Mouse (Mus musculus) retina, postnatal 7 days (tissue): Measurements from ENCODE around the gene Gli2.

Source experiments
- DNase-seq: peaks from one replicate; pipeline ENCODE4 v3.0.0-alpha.2; 2012; ENCODE audit warnings: low read depth, low spot score

The Gli2 gene

GRCm38 (mm10) chr1:118941336-118941735 lies 112.1 kb downstream of the Gli2 start:
- DNase-seq, result no peak

DNA sequence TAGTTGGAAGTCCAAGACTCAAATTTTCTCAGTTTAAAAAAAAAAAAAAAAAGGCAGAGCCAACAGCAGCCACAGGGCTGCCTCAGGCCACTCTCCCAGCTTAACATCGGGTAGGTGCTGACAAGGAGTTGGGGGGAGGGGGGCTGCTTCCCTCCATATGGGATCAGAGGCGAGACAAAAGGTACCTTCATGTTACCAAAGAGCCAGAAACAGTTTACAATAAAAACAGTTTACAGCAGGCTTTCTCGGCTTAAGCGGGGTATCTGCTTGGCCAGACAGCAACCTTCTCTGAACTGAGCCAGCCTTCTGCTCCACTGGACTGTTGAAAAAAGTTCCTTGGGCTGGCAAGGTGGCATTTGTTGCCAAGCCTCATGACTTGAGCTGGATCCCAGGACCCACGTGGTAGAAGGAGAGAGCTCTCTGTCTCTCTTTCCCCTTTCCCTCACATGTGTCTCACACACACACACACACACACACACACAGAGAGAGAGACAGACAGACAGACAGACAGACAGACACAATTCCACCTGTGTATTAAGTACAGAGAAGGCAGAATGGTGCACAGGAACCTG lies 113.1 kb downstream of the Gli2 start:
- no peak for DNase-seq

DNA sequence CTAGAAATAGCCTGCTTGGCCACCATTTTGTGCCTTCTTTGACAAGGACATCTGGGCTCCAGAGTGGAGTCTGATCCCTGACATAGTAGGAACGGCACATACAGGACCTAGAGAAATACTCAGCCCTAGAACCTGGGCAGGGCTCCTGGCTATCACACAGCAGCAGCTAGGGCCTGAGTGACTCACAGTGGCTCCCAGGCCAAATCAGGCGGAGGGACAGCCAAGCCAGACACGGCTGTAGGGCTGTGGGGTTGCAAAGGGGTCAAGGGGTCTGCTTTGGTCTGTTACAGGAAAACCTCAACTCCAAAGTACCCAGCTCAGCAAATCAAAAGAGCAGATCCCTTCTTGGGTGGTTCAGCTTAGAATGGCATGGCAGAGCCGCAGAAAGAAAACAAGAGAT lies 115.2 kb downstream of the Gli2 start:
- DNase-seq, result no peak

- DNase-seq, result no peak
Observed at GRCm38 (mm10) chr1:118936108-118936507, 117.3 kb downstream of the Gli2 start.

- DNase-seq, result no peak
Observed at GRCm38 (mm10) chr1:118935518-118935917, 117.9 kb downstream of the Gli2 start.

- no peak for DNase-seq
Observed at GRCm38 (mm10) chr1:118932167-118932566, 121.3 kb downstream of the Gli2 start.

DNA sequence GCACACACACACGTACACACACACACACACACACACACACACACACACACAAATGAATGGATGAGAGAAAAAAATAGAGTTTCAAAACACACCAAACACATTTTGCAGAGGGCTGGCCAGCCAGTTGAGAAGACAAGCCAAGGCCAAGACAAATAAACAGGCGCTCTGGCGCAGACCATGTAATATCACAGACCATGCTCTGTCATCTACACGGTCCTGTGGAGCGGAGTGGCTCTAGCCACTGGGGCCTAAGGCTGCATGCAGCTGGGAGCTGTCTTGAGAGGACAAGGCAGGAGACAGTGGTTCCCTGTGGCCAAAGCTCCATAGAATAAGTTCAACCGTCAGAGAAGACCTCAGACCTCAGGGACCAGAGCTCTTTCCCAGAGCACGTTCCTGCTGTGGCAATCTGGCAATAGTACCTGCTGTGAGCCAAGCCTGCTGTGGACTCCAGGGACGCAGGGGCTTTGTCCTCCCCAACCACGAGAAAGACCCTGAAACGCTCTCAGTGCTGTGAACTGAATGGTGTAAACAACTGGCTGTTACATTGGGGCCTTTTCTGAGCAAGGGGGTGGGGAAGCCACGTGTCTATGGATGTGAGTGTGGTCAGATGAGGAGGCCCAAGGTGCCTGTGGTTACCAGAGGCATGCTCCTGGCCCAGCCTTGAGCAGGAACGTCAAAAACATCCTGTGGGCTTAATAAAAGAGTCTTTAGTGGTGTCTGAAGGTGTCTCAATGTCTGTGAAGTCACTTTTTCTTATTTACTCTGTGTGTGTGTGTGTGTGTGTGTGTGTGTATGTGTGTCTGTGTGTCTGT lies 125.7 kb downstream of the Gli2 start:
- DNase-seq, result no peak

DNA sequence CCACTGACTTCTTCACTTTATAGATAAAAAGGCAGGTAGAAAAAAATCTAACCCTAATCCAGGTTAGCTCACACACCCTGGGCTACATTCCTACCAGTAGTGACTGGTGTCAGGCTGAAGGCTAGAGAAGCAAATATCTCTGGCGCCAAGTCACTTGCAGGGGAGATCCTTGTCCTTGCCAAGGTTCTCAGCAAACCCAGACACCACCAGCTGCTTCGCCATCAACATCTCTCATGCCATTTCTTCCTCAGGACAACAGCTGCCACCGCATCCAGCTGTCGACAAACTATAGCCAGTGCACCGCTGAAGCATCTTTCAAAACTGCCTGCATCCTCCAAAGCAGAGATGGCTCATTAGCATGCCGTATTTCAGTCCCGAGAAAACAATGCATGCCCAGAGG lies 126.9 kb downstream of the Gli2 start:
- no peak for DNase-seq

GRCm38 (mm10) chr1:118922189-118922588 lies 131.2 kb downstream of the Gli2 start:
- no peak for DNase-seq

- DNase-seq, result no peak
Observed at GRCm38 (mm10) chr1:118917520-118918220, 135.7 kb downstream of the Gli2 start.

GRCm38 (mm10) chr1:118916477-118917075 lies 136.8 kb downstream of the Gli2 start:
- no peak for DNase-seq

- no peak for DNase-seq
Observed at GRCm38 (mm10) chr1:118913414-118914385, 139.7 kb downstream of the Gli2 start.

GRCm38 (mm10) chr1:118912929-118913328 lies 140.5 kb downstream of the Gli2 start:
- DNase-seq, result no peak

- no peak for DNase-seq
Observed at GRCm38 (mm10) chr1:118911427-118911727, 142.0 kb downstream of the Gli2 start.

GRCm38 (mm10) chr1:118910693-118911426 lies 142.6 kb downstream of the Gli2 start:
- DNase-seq, result no peak

DNA sequence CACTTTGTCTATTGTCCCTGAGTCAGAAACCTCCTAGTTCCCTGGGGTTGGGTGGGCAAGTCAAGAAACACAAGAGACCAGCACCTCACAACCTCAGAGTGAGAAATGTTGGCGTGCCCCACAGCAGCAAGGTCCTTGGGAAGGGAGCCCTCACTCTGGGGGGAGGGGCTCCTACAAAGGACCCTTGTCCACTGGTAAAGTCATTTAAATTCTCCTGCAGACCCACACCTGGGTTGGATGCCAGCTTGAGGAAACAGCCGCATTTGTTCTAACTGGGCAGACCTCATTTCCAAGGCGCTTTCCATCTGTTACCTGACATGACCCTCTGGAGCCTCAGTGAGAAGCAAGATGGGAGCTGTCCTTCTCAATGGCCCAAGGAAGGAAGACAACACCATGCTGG lies 144.4 kb downstream of the Gli2 start:
- no peak for DNase-seq

GRCm38 (mm10) chr1:118907574-118907973 lies 145.8 kb downstream of the Gli2 start:
- DNase-seq, result no peak

- no peak for DNase-seq
Observed at GRCm38 (mm10) chr1:118905319-118905718, 148.1 kb downstream of the Gli2 start.

DNA sequence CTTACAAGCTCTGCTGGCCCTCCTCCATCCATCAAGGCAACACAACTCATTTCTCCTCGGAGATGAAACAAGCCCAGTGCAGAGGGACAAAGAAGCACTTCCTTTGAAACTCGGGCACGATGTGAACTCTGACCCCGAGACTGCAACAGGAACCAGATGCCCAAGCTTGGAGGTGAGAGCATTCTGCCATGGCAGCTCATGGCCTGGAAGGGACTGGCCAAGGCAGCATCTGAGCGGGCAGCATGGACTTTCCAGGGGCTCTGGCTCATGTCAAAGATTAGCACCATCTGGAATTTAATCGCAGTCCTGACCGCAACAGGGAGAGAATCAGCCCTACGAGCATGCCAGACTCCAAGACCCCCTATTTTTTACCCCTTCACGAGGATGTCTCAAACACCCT lies 148.5 kb downstream of the Gli2 start:
- DNase-seq, result no peak

DNA sequence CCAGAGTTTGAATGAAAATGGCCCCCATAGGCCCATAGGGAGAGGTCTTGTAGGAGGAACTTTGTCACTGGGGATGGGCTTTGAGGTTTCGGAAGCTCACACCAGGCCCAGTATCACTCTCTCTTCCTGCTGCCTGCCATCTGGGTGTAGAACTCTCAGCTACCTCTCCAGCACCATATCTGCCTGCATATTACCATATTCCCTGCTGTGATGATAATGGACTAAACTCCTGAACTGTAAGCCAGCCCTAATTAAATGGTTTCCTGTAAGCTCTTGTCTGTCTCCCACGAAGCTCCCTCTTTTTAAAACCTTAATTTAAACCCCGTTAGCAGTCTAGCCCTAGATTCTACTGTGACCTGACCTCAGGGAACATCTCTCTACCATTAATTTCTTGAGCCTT lies 149.0 kb downstream of the Gli2 start:
- DNase-seq, result no peak

DNA sequence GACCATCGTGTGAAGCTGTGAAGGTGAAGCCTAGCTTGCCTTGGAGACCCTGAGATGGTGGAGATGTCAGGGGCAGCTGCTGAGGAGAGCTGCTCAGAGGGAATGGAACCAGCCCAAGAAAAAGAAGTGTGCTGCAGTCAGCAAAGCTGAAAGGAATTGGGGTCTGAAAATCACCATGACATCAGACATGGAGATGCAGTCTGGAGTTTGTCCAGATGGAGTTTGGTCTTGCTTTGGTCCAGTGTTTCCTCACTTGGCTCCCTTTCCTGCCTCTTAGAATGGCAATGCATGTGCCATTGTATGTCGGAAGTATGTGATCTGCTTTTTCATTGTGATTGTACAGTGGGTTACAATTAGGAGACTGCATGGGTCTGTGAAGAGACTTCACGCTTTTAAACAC lies 149.7 kb downstream of the Gli2 start:
- DNase-seq, result no peak
